Mouse (Mus musculus) kidney, postnatal 0 days (tissue): ENCODE measurements at regions not wholly inside any gene's neighbourhood (a gene's known extent, or its start where the extent isn't known, plus 50 kb on each side); places are given as distances from the start of the nearest gene placed in this dataset.
"Not testable (repeated sequence)": the region's sequence is repeated elsewhere in the genome, so short reads cannot be mapped to it uniquely, and the experiment has no call there.

ENCODE experiments used
- ATAC-seq: fragments of 200-750 bp; cut with Nextera tagmentation; replicated peaks from 2 replicates; pipeline ENCODE4 v1.8.0; 2017; ENCODE audit warnings: low read depth, moderate number of reproducible peaks, moderate TSS enrichment, moderate library complexity; ENCODE audit not compliant: low FRiP score
- DNase-seq: peaks from one replicate; pipeline ENCODE4 v3.0.0-alpha.2; 2016; ENCODE audit warnings: low spot score
- H3K27ac ChIP-seq: fragments of 300-500 bp; sonication (generic); 2 replicates; pipeline ENCODE4 v1.5.1; 2014; ENCODE audit warnings: mild to moderate bottlenecking
- H3K27me3 ChIP-seq: fragments of 300-500 bp; sonication (generic); 2 replicates; pipeline ENCODE4 v1.6.1; 2014; ENCODE audit warnings: low read length, mixed read lengths; ENCODE audit not compliant: insufficient read depth
- H3K36me3 ChIP-seq: fragments of 300-500 bp; sonication (generic); 2 replicates; pipeline ENCODE4 v1.6.1; 2014; ENCODE audit warnings: low read length, mixed read lengths; ENCODE audit not compliant: insufficient read depth
- H3K4me1 ChIP-seq: fragments of 300-500 bp; sonication (generic); replicated peaks from 2 replicates; pipeline ENCODE4 v1.6.1; 2014; ENCODE audit warnings: antibody characterized with exemption, low read length, mixed read lengths; ENCODE audit not compliant: insufficient read depth
- H3K4me2 ChIP-seq: fragments of 300-500 bp; sonication (generic); 2 replicates; pipeline ENCODE4 v1.6.1; 2014; ENCODE audit warnings: mild to moderate bottlenecking, low read length, moderate library complexity, mixed read lengths
- H3K4me3 ChIP-seq: fragments of 300-500 bp; sonication (generic); replicated peaks from 2 replicates; pipeline ENCODE4 v1.5.1; 2014; ENCODE audit warnings: low read depth, low read length
- H3K9ac ChIP-seq: fragments of 300-500 bp; sonication (generic); 2 replicates; pipeline ENCODE4 v1.6.1; 2014; ENCODE audit warnings: low read depth, low read length
- H3K9me3 ChIP-seq: fragments of 300-500 bp; sonication (generic); replicated peaks from 2 replicates; pipeline ENCODE4 v1.6.1; 2016; ENCODE audit warnings: low read length, inconsistent platforms, mixed read lengths
- CTCF ChIP-seq: IDR thresholded peaks from 2 replicates; pipeline ENCODE4 v1.5.1; 2016; ENCODE audit warnings: antibody characterized with exemption, low read depth, mild to moderate bottlenecking, moderate library complexity
- WGBS: fragments of 180-500 bp; shearing (Covaris S2); extraction: QIAGEN DNeasy Blood & Tissue Kit; methylation state at CpG from one replicate; pipeline ENCODE4 v1.1.7; 2014; 5-methylcytosine and 5-hydroxymethylcytosine counted together

- 56% methylated on average over 2 of the region's 2 CpGs for WGBS
- Histone ChIP-seq H3K27me3 (no peaks in the 10 kb centered on the region), H3K4me2 (no peak overlapping the region), H3K9ac (no peak overlapping the region), H3K4me1 (no peaks in the 10 kb centered on the region), H3K27ac (no peak overlapping the region), H3K36me3 (no peaks in the 10 kb centered on the region), H3K9me3 (no peaks in the 10 kb centered on the region), H3K4me3 (no peak overlapping the region)
- DNase-seq (no peak), ATAC-seq (no peak)
- no peak for TF ChIP-seq CTCF
These were observed 534.0 kb upstream of the Pou3f2 start for GRCm38 (mm10) chr4:23022177-23022576.

- H3K9ac ChIP-seq, result no peak overlapping the region
- no peak overlapping the region for H3K27ac ChIP-seq
- no peak overlapping the region for H3K4me2 ChIP-seq
- no peaks in the 10 kb centered on the region for H3K4me1 ChIP-seq
- H3K27me3 ChIP-seq, result no peaks in the 10 kb centered on the region
- ATAC-seq (no peak), DNase-seq (no peak)
- H3K4me3 ChIP-seq, result no peak overlapping the region
- no peaks in the 10 kb centered on the region for H3K36me3 ChIP-seq
- H3K9me3 ChIP-seq, result no peaks in the 10 kb centered on the region
- 63% methylated on average over 2 of the region's 2 CpGs for WGBS
- TF ChIP-seq CTCF, result no peak
These were observed 522.2 kb upstream of the Pou3f2 start for GRCm38 (mm10) chr4:23010346-23010745.

- H3K9me3 ChIP-seq, H3K4me2 ChIP-seq, DNase-seq, H3K4me3 ChIP-seq, H3K27me3 ChIP-seq, H3K36me3 ChIP-seq, ATAC-seq, H3K4me1 ChIP-seq, H3K9ac ChIP-seq, H3K27ac ChIP-seq: not testable (repeated sequence)
- 69% methylated on average over 3 of the region's 3 CpGs for WGBS
These were observed 521.0 kb upstream of the Pou3f2 start for GRCm38 (mm10) chr4:23009196-23009595.

- Histone ChIP-seq H3K27me3 (no peaks in the 10 kb centered on the region), H3K9me3 (no peaks in the 10 kb centered on the region), H3K4me1 (no peaks in the 10 kb centered on the region), H3K27ac (no peak overlapping the region), H3K4me3 (no peak overlapping the region), H3K9ac (no peak overlapping the region), H3K36me3 (no peaks in the 10 kb centered on the region), H3K4me2 (no peak overlapping the region)
- 41% methylated on average over 4 of the region's 4 CpGs for WGBS
- ATAC-seq (no peak), DNase-seq (no peak)
- TF ChIP-seq CTCF, result no peak
These were observed 510.8 kb upstream of the Pou3f2 start for GRCm38 (mm10) chr4:22998994-22999393.

GRCm38 (mm10) chr4:22997198-22997985 lies 509.2 kb upstream of the Pou3f2 start:
- no peak overlapping the region for H3K9ac ChIP-seq
- no peak for DNase-seq
- no peaks in the 10 kb centered on the region for H3K27me3 ChIP-seq
- TF ChIP-seq CTCF, result no peak
- 36% methylated on average over 4 of the region's 4 CpGs for WGBS
- ATAC-seq, result no peak
- no peak overlapping the region for H3K27ac ChIP-seq
- no peaks in the 10 kb centered on the region for H3K4me1 ChIP-seq
- H3K4me3 ChIP-seq, result no peak overlapping the region
- no peak overlapping the region for H3K4me2 ChIP-seq
- no peaks in the 10 kb centered on the region for H3K36me3 ChIP-seq
- no peaks in the 10 kb centered on the region for H3K9me3 ChIP-seq

- ATAC-seq (no peak), DNase-seq (peak; percentile 9)
- no peak overlapping the region for H3K4me3 ChIP-seq
- H3K27ac ChIP-seq, result no peak overlapping the region
- no peaks in the 10 kb centered on the region for H3K4me1 ChIP-seq
- no peaks in the 10 kb centered on the region for H3K36me3 ChIP-seq
- no peak for TF ChIP-seq CTCF
- H3K9me3 ChIP-seq, result no peaks in the 10 kb centered on the region
- no peaks in the 10 kb centered on the region for H3K27me3 ChIP-seq
- H3K4me2 ChIP-seq, result no peak overlapping the region
- WGBS, result 16% methylated on average over 4 of the region's 4 CpGs
- no peak overlapping the region for H3K9ac ChIP-seq
These were observed 498.8 kb upstream of the Pou3f2 start for GRCm38 (mm10) chr4:22986763-22987468.
